Mouse (Mus musculus) MEL-GATA-1-ER (cell line): ENCODE measurements around the gene Mien1.

Experiments
- DNase-seq: peaks from one replicate; pipeline ENCODE4 v3.0.0-alpha.2; 2012; ENCODE audit warnings: low read depth; ENCODE audit errors: extremely low read depth

The Mien1 gene

DNA sequence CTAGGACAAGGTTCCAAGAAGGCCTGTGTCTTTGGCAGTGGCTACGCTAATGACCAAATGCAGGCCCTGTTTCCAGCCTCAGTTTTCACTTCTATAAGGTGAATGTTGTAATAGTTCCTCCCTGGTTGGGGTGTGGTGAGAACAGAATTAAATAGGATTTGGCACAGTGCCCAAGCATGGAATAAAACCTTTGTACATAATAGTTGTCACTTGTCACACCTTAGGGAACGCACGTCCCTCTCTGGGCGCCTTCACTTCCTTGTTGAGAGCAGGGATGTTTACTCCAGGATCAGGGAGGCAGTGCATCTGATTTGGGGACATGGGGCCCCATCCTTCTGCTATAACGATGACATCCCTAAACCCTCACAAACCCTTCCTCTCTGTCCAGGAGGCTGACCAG is 10.4 kb downstream of the Mien1 start:
- DNase-seq = no peak

GRCm38 (mm10) chr11:98426592-98426991 is 12.2 kb downstream of the Mien1 start:
- DNase-seq = no peak

DNA sequence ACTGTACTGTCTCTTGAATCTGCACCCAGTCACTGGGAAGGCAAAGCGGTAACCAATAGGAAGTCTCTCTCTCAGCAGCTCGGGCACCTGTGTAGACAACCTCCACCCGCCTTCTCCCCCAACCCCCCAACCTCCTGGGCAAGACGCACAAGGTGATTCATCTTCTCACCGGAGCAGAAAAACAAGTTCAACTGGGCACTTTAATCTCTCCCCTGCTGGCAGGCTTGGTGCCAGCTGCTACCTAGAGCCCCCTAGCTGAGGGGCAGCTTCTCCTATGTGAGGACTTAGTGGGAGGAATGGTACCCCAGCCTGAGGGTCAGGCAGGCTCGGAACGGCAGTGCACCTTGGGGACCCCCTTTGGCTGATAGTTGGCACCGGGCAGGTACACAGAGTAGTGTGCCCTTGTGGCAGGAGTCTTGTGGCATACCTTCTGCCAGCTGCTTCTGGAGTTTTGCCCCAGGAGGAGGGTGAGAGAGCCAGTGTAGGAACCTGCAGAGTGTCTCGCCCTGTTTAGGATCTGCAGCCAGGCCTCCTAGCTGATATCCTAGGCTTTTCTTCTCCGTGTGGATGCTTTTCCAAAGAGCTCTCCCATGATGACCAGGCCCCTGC is 19.7 kb downstream of the Mien1 start:
- no peak for DNase-seq

GRCm38 (mm10) chr11:98418273-98418672 is 20.5 kb downstream of the Mien1 start:
- DNase-seq = no peak

GRCm38 (mm10) chr11:98417074-98417473 is 21.7 kb downstream of the Mien1 start:
- no peak for DNase-seq

DNA sequence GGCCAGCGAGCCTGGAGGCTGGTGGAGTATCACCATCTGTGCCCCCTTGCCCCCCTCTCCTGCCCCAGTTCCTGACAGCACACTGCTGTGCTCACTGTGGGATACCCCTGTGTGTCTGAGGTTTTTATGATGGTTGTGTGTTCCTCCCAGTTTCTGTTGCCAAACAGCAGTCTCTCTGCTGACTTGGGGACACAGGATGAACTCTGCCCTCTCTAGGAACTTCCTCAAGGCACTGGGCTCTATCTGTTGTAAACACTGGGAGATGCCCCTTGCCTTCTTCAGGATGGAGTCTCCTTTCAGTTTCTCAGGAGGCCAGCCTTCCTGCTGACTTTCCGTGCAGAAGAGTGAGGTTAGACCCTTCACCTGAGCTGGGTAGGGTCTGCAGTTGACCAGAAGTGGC is 24.6 kb downstream of the Mien1 start:
- no peak for DNase-seq

DNA sequence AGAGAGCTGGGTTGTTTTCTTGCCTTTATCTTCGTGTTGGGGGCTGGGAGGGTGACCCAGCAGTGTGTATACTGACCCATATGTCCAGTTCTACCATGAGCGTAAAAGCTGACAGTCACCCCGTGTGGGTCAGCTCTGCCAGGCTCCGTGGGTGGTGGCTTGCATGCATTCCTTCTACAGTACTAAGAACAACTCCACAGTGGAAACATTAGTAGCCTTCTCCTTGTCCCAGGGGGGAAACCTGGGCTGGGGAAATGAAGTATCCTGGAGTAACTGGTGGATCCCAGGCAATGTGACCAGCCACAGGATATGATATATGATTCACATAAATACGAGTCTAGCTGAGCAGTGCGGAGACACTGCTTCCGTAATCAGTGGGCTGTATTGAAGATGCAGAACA is 25.1 kb downstream of the Mien1 start:
- no peak for DNase-seq

DNA sequence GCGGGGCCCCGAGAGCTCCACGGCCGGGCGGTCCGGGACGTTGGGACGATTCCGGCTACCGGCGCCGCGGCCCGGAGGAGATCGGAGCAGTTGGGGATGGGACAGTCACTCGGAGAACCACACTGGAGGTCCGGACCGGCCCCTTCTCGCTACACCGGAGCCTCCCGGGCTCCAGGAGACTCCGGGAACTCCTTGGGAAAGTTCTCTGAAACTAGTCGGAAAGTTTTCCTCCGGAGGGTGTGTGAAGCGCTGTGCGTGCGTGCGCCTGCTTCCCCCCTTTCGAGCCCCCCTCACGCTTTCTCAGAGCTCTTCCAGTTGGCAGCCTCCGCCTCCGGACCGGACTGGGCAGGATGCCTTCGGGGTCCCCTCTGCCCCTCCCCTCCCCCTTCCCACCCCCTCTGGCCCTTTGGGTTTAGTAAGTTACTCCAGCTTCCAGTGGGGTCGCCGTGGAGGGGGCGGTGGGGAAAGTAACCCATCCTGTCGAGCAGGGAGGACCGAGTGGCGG is 25.9 kb downstream of the Mien1 start:
- no peak for DNase-seq

GRCm38 (mm10) chr11:98412273-98412796 is 26.5 kb downstream of the Mien1 start, which contains the start of gene Erbb2:
Gene Erbb2 (plus strand): TSS chr11:98412470.
- no peak for DNase-seq

DNA sequence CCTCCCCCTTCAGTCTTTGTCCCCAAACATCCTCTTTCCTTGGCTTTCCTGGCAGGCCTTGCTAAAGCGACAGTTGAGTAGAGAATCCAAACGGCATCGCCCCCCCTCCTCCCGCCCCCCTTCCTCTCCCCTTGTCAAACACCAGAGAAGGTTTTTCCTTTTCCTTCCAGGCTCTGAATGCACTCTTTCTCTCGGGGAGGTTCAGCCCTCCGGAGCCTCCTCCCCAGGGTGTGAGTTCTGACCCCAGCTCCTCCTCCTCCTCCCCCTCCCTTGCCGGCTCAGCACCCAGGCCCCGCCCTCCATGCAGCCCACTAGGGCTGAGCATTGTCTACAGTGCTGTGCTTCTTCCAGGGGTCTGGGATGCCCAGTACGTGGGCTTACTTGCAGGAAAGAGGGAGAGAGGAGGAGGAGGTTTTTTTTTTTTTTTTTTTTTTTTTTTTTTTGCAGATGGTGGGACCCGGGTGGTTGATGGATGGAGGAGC is 29.4 kb downstream of the Mien1 start:
- DNase-seq = no peak

DNA sequence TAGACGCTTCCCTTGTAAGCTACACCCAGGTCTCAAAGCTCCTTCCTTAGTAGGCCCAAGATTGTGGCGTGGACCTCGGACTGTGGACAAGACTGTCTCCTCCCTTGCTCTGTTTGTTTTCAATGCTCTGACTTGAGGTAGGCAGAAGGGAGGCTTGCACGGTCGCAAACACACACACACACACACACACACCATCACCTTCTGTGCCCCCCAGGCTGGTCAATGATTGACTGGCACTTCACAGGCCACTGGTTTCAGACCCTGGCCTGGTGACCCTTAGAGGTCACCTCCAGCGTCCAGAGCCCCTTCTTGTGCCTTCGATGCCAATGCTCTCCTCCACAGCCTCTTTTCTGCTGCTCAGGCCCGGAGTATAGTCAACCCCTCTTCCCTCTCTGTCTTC is 29.9 kb downstream of the Mien1 start:
- no peak for DNase-seq

GRCm38 (mm10) chr11:98406621-98407020 is 32.2 kb downstream of the Mien1 start:
- DNase-seq = no peak

- DNase-seq = no peak
Observed at GRCm38 (mm10) chr11:98400816-98401215, 38.0 kb downstream of the Mien1 start.

- peak; percentile 87 for DNase-seq
Observed at GRCm38 (mm10) chr11:98400161-98400726, 38.5 kb downstream of the Mien1 start, which contains the start of gene Pgap3. Gene Pgap3 (minus strand): TSS chr11:98400490.

DNA sequence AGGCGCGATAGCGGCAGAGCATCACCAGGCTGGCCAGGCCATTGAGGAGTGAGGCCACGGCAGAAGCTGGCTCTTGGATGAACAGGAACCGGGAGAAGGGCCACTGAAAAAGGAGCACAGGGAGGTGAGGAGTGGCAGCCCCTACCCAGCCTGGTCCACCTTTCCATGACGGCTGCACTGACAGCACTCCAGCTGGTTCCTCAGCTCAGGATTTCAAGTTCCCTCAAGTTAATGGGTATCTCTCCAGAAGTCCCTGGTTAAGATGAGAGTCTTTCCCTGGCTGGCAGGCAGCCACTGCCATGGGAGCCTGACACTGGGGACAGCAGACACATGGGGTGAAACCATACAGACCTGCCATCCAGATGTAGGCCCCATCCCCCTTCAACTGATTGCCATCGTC is 40.8 kb downstream of the Mien1 start:
- DNase-seq = no peak

DNA sequence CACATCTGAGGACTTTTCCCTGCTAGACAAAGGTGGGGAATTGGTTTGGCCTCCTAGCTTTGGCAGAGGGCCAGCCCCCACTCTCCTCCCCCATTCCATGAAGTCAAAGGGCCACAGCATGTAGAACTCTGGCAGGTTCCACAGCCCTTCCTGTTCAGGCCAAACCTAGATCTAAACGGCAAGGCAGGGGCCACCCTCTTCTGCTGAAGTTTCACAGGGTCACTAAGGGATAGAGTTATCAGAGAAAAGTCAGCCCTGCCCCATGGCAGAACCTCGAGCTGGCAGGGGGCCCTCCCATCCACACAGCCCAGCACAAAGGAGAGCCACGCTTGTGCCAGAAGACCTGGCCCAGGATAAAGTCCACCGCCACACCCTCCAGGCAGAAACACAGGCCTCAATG is 43.8 kb downstream of the Mien1 start:
- no peak for DNase-seq

DNA sequence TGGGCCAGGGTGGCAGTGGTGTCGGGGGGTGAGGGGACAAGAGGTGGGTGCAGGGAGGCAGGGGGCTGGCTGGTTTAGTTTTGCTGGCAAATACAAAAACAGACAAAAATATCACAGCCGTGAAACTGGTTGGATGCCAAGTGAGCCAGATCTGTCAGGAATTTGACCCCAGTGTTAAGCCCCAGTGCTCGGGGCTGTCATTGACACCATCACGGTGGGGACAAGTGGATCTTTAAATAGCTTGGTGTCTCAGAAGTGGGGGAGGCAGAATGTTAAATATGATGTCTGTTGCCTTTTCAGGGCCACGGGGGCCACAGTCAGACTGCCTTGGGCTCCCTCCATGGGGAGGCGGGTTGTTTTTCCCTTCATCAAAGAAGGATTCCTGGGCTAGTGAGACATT is 44.5 kb downstream of the Mien1 start:
- DNase-seq = no peak

DNA sequence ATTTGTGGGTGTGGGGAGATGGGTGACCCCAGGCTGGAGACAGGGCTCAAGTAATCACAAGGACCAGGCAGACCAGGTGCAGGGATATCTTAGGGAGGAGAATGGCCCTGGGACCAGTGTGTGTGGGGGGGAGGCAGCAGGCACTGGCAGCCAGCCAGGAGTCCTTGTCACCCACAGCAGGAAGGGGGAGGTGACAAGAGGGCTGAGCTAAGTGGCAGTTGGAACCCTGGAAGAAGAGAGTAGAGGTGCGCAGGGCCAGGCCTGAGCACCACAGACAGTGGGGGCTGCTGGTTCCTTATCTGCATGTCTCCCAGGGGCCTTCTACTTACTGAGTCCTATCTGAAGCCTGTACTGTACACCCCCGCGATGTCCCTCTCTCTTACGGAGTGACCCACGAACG is 45.5 kb downstream of the Mien1 start:
- peak; percentile 80 for DNase-seq

- DNase-seq = peak; percentile 62
Observed at GRCm38 (mm10) chr11:98392645-98393044, 46.1 kb downstream of the Mien1 start.

- DNase-seq = no peak
Observed at GRCm38 (mm10) chr11:98392034-98392433, 46.8 kb downstream of the Mien1 start.

GRCm38 (mm10) chr11:98390141-98390540 is 48.6 kb downstream of the Mien1 start:
- no peak for DNase-seq

DNA sequence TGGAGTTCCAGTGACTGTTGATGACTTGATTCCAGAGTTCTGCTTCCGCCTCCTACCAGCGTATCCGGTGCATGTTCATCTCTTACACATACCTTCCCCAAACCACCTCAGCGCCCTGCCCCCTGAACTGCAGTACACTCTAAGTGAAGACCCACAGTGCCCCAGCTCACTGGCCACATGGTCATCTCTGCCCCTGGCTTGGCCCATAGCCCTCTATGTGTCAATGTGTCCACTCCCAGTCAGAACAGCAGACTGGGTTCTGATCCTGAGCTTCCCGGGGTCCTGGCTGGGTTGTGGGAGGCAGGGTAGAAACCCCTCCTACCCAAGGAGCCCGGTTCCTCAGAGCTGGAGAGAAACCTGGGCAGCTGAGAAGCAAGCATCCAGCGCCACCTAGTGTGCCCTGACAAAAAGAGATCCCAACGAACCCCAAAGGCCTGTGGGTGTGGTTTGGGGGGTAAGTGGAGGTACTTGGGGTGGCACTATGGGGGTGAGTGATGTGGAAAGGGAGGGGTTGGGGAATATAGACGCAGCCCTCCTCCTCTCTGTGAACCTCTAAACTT is 49.5 kb downstream of the Mien1 start:
- DNase-seq = peak; percentile 33
